ENCODE assay signal across 17 mouse cellular contexts in the genomic region with DNA sequence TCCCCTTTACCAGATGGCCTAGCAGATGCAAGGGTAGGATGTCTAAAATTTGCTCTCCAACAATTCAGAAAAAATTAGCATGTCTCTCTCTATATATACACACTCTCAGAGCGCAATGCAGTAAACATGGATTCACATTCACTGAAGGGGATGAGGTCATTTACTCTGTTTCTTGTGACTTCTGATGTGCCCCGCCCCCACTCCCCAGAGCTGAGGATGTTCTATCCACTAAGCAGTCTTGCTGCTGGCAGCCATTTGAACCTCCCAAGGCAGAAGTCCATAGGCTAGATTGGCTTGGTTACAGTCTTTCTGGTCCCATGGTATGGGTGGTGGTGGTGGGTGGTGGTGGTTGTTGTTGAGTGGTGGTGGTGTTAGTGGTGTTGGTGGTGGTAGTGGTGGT. TPM values are rescaled to one million over a fixed set of nuclear protein-coding genes. Genes with fewer than 3 reads are reported as not detected.
"Had no signal": no experiment of that assay in that cellular context is flagged by ENCODE, and none has a peak within 500 bp of the region (broad histone marks: within the 10 kb centered on the region; RNA-seq: fewer than 3 reads in every experiment).

No protein-coding gene starts in this region.

- H3K4me1 ChIP-seq: limb, embryonic 13.5 days had no signal

- H3K9ac ChIP-seq: limb, embryonic 13.5 days; liver, embryonic 14.5 days; liver, postnatal 0 days; stomach, embryonic 15.5 days had no signal

- H3K36me3 ChIP-seq: limb, embryonic 10.5 days; limb, embryonic 13.5 days; stomach, embryonic 15.5 days had no signal

- H3K4me3 ChIP-seq: layer of hippocampus, adult 2 months; limb, embryonic 10.5 days; limb, embryonic 13.5 days; stomach, embryonic 15.5 days had no signal

- H3K27ac ChIP-seq: kidney, postnatal 0 days; layer of hippocampus, adult 2 months; limb, embryonic 13.5 days; liver, embryonic 14.5 days; stomach, embryonic 15.5 days had no signal

- DNase-seq: kidney, postnatal 25 days; layer of hippocampus, adult 9-11 months; liver, postnatal 0 days; midbrain, embryonic 14.5 days; right cerebral cortex, postnatal 25 days; spleen, adult 18-20 months; thymus, postnatal 14 days; thymus, postnatal 4 days had no signal

- H3K27me3 ChIP-seq: limb, embryonic 13.5 days; stomach, embryonic 15.5 days had no signal

- H3K9me3 ChIP-seq: limb, embryonic 10.5 days; limb, embryonic 13.5 days; stomach, embryonic 15.5 days had no signal

- H3K4me2 ChIP-seq: limb, embryonic 13.5 days; midbrain, embryonic 11.5 days; stomach, embryonic 15.5 days had no signal

RNA-seq across cellular contexts. Expression of gene Sh3tc1, which starts 17.9 kb away (rescaled TPM):
- total RNA-seq: megakaryocyte-erythroid progenitor cell, adult 5-6 weeks had no signal

RNA-seq across cellular contexts. Expression of gene Ablim2, which starts 35.7 kb away (rescaled TPM):
- total RNA-seq: megakaryocyte progenitor cell, adult 5-6 weeks had no signal

RNA-seq across cellular contexts. Expression of gene Htra3, which starts 42.4 kb away (rescaled TPM):
- total RNA-seq: megakaryocyte progenitor cell, adult 5-6 weeks; megakaryocyte-erythroid progenitor cell, adult 5-6 weeks had no signal
